Mouse (Mus musculus): ENCODE measurements around the gene Tspyl2. TPM values are rescaled to one million over a fixed set of nuclear protein-coding genes. Genes with fewer than 3 reads are reported as not detected.
"Not testable (repeated sequence)": the region's sequence is repeated elsewhere in the genome, so short reads cannot be mapped to it uniquely, and the experiment has no call there.

Tspyl2 gene
- total RNA-seq (2021) (10 to 100 TPM; 42.2 to 46.3 TPM), polyA plus RNA-seq (2012; rRNA removed) (37.7 and 41.5 TPM in 2 replicates)
- long read RNA-seq, transcript Tspyl2-201 (7 exons, 2,696 nt) = major isoform, 15 of 28 reads
- long read RNA-seq, partial matches to known transcripts = 3 of 28 reads
- long read RNA-seq, other reads (novel, unspliced or antisense) = 9 of 28 reads

DNA sequence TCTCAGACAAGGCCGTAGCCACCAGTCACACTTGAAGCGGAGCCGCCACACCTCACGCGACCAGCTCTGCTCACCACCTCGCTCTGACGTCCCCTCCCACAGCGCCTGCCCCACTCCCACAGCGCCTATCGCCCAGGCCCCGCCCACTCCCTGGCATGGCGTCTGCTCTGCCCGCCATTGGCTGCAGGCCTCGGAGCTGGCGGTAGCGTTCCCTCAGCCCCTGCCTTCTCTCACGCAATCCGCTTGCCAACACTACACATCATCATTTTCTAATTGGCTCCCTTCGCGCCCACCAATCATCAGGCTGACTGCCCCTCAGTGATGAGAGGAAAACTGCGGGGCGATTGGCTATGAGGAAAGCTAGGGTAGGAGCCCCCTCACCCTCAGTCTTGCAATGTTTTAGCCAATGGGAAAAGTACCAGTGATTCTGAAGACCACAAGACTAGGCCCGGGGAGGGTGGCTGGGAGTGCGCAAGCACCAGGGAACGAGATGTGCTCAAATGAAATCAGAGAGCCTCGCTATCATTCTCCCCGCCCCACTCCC is at the start of gene Tspyl2:
TSS of gene Tspyl2 (minus strand) at position 68 of the 544 bp plus-strand sequence.
- DNase-seq = peak; percentile 96

DNA sequence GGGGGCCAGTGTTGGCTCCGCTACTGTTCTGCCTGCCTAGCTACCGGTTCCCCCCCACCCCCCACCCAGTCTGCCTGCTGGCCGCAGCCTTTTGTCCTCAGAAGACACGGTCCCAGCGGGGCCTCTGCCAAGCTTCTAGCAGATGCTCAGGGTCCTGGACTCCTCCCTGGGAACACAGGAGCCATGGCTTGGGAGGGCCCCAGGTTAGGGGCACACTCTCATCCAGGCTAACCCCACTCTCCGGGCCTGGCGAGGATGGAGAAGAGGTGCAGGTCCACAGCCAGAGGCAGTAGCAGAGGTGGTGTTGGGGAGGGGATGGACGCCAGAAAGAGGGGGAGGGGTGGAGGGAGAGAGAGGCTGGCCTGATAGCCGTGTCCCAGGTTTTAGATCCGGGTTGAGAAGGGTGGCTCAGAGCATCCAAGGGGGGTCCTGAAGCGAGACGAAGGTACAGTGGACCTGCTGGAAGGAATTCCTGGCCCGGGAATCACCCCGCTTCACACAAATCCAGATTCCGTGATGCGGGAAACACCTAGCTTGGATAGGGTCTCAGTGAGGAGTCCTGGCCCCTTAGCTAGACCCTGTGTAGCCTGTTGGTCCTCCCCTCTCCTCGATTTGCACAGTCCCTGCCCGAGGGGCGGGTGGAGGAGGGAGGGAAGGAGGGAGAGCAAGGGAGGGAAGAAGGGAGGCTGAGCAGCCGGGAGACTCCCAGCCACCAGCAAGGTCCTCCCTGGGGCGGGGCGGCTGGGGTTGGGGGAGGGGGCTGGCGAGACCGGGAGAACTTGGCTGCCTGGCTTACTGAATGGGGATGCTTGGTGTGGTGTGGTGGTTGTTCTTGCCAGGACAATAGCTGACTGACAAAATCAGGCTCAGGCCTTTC is 26.4 kb upstream of the Tspyl2 start, which contains the start of gene Gpr173:
TSS of gene Gpr173 (minus strand) at position 308 of the 877 bp plus-strand sequence.
- peak; percentile 39 for DNase-seq

DNA sequence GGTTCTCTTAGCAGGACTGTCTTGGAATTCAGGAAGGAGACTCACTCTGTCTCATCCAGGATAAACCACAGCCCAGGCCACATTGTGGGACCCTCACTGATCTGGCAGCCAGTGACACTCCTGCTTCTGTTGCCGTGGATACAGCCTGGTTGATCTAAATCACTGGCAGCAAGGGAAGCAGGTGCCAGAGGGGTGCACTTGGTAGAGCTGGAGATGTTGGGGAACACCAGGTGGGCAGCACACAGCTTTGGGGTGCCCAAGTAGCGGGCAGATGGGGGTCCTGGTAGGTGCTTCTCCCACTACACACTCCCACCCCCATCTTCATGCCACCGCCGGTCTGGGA is 25.8 kb upstream of the Tspyl2 start:
- DNase-seq = no peak

DNA sequence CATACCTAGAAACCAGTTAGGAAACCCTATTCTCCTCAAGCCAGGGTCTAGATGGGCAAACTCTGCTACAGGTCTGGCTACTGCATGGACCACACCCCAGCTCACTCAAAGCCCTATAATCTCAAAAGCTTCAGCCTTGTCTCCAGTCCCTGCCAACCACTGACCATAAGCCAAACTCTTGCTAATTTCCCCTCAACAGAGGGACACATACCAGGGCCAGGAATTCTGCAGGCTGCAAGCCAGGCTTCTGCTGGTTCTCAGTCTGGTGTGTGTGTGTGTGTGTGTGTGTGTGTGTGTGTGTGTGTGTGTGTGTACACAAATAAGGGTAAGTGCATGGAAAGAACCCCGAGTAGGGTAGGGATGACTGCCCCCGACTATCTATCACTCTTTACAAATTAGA is 24.2 kb upstream of the Tspyl2 start:
- DNase-seq = no peak

DNA sequence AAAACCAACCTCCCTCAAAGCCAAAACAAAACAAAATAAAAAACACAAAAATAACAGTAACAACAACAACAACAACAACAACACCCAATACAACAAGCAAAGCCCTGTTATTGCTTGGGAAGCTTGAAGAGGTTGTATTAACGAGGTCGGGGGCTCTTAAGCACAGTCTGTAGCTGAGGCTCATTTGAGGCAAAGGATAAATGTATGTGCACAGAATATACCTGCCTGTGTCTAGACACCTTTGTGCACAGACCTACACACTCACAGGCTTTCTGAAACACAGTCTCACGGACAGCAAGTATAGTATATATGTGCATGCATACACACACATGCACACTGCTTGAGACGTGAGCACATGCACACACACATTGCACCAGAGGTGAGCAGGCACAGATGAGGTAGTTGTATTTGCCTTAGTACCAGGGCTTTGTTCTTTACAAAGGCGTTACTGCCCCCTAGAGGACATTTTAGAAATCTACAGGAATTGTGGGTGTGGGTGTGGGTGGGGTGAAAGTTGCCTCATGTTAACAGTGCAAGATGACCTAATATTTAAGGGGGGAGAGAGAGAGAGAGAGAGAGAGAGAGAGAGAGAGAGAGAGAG is 10.4 kb upstream of the Tspyl2 start:
- DNase-seq = peak; percentile 39

DNA sequence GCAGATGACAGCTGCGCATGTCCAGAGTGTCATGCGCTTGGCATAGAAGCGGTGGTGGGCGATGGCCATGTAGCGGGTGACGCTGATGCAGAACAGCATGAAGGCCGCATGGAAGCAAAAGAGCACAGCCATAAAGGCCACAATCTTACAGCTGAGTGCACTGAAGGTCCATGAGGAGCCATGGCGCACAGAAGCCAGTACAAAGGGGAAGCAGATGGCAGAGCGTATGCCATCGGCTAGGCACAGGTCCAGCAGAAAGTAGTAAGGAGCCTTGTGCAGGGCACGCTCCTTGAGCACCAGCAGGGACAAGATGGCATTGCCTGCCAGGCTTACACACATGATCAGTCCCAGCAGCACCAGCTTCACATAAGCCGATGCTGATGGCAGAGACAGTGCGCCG is 4.8 kb upstream of the Tspyl2 start:
- no peak for DNase-seq

DNA sequence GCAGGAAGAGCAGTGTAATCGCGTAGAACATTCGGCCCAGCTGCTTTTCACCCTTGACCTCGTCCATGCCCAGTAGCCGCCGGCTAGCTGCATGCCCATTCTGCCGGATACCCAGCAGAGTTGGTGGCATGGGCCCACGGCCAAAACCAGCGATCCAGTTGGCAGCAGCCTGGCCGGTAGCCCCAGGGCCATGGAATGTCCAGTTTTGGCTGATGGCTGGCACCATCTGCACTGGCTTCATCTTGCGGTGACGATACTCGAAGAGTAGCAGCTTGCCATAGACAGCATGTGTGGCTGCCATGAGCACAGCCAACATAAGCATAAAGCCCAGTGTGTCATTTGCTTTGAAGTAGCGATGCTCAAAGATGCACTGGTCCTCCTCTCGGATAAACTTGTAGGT is 4.4 kb upstream of the Tspyl2 start:
- no peak for DNase-seq

DNA sequence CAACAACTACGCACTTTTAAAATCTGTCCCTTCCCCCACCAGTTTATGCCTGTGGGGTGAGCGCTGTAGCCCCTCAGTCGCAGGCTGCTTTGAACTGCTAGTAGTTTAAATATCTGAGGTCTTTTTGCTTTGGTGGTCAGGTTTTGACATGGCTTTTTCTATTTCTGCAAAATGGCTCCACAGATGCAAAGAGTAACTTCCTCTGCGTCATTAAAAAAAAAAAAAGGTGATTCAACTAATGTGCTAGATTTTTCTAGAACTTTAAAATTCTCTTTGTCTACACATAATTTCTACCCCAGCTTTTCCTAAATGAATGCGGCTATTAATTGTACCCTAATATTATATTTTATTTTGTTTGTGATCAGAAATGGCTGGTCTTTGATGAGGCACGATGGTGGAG is 678 bp upstream of the Tspyl2 start:
- no peak for DNase-seq

DNA sequence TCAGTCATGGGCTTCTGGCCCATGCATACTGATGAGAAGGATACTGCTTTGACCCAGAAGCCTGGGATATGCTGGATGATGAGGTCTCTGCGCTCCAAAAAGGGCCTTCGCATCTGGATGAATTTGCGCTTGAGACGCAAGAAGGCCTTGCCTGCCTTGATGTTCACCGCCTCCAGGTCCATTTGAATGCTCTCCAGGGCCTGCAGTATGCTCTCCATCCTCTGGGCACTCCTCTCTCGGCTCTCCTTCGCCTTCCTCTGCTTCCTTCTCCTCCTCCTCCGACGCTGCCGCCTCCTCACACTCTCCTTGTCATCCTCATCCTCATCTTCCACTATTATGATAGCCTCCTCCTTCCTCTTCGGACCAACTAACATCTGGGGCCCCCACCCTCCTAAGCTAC is 729 bp downstream of the Tspyl2 start:
- peak; percentile 21 for DNase-seq

DNA sequence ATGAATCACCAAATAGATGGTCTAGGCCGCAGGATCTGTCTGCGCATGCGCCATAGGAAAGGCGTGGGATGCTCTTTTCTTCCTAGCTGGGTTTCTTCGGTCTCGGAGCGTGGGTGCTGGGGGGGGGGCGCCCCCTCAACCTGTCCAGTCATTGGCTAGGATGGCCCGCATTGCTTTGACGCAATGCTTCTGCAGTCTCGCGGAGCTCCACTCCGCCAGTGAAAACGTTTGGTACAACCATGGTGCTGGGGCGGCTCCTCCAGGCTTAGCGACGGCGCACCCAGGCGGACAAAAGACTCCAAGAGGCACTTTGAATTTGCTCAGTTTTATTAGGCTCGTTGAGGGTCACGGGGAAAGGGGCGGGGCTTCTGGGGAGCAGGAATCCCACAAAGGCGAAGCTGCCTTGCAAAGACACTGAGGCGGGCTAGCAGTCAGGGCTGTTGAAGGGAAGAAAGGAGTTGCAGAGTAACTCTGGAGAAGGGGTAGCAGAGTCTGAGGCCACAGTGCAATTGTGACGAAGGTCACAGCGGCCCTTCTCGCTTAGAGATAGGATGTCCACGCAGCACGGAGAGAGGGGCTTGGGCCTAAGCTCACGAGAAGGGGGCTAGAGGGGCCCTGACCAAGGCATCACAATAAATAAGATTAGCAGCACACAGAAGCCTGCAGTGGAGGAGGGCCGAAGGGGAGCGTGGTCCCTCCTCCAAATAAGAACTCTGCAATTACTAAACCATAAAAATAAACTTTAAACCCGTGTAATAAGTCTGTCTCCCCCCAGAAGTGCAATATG is 5.5 kb downstream of the Tspyl2 start:
- DNase-seq = peak; percentile 92

DNA sequence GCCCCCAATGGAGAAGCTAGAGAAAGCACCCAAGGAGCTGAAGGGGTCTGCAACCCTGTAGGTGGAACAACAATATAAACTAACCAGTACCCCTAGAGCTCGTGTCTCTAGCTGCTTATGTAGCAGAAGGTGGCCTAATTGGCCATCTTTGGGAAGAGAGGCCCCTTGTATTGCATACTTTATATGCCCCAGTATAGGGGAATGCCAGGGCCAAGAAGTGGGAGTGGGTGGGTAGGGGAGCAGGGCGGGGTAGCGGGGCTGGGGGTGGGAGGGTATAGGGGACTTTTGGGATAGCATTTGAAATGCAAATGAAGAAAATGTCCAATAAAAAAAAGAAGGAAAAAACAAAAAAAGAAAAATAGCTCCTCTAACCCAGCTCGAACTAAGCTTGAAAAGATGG is 6.1 kb downstream of the Tspyl2 start:
- not testable (repeated sequence) for DNase-seq

DNA sequence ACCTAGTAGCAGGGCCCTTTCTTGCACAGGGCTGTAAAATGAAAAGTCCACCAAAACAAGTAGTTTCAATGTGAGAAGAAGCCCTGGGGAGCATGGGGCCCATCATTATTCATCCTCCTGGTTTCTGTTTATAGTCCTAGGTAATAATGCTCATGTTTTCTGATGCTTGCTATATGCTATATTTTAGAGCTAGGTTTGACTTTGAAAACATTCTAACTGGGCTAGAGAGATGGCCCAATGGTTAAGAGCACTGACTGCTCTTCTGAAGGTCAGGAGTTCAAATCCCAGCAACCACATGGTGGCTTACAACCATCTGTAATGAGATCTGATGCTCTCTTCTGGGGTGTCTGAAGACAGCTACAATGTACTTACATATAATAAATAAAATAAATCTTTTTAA is 12.8 kb downstream of the Tspyl2 start:
- DNase-seq = not testable (repeated sequence)

DNA sequence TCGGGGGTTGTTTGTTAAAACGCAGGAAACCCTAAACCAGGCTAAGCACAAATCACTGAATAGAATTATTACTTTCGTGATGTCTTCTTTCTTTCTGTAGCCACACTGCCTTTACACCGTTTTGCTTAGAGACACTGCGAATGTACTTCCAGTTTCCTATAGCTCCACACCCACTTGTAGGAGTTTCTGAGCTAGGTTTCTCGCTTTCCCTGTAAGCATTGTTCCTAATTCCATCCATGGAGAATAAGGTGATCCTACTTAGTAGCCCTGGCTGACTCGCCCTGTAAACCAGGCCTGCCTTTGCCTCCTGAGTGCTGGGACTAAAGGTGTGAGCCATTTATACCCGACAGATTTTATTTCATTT is 14.6 kb downstream of the Tspyl2 start:
- DNase-seq = no peak

DNA sequence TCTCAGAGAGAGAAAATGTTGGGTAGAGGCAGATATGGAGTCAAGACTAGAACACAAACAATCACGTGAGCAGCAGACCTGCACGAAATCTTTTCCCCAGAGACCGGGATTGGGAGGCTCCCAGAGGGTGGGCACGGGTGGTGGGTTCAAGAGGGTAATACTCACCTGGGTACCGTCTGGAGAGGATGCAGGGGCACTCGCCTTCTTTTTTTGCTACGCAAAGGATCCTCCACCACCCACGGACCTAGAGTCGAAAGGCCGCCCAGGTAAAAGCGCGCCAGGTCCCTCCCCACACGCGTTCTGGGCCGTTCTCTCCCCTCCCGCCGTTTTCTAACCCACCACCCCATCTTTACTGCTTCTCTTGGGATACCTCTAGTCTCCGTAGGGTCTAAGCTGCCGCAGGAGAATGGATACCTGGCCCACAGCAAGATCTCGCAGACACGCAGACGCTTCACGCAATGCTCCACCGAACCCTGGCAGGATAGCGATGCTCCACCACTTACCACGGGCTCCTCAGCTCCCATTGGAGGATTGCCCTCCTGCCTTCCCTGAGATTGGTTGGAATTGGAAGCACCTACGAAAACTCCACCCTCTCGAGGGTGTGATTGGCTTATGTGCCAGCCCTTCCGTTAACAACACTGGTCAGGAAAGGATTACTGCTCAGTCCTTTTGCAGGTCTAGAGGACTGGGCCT is 15.1 kb downstream of the Tspyl2 start, which contains the start of gene Kantr:
TSS of gene Kantr (minus strand) at position 500 of the 693 bp plus-strand sequence.
- peak; percentile 88 for DNase-seq

DNA sequence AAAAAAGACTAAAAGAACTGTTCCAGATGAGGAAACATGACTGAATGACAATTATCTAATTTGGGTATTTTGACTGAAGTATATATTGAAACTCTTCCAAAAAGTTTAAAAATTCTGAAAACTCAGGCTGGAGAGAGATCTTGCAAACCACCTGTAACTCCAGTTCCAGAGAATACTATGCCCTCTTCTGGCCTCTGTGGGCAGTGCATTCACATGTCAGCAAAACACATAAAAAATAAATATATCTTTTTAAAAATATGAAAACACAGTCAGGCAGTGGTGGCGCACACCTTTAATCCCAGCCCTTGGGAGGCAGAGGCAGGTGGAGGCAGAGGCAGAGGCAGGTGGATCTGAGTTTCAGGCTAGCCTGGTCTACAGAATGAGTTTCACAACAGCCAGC is 18.6 kb downstream of the Tspyl2 start:
- no peak for DNase-seq

DNA sequence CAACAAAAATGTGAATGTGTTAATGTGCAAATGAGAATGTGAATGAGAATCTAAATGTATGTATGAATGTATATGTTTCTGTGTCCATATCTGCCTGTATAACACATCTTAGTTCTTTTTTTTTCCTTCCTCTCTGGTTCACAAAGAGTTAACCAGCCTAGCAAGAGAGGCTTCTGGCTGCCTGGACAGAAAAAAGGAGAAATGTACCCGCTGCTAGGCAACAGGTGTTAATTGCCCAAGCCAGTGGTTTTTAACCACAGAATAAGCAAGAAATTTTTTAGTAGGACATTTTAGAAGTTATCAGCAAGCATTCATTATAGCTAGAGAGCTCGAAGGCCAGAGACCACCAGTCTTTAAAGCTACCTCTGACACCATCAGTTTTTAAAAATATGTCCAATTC is 19.4 kb downstream of the Tspyl2 start:
- DNase-seq = no peak

DNA sequence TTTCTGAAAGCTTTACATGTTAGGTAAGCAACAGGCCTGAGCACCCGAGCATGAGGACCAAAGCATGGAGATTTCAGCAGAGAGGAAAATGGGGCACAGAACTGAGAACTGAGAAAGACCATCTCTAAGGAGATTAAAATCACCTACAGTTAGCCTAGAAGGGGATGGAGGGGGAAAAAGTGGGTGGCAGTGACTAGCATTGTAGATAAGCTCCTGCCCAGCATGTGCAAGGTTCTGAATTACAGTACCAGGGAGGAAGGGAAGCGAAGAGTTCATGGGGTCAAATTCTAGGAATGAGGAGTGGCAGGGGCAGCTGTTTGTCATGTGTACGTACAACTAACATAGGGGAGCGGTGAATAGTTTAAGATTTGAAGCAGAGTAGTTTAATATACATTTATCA is 21.7 kb downstream of the Tspyl2 start:
- DNase-seq = no peak

DNA sequence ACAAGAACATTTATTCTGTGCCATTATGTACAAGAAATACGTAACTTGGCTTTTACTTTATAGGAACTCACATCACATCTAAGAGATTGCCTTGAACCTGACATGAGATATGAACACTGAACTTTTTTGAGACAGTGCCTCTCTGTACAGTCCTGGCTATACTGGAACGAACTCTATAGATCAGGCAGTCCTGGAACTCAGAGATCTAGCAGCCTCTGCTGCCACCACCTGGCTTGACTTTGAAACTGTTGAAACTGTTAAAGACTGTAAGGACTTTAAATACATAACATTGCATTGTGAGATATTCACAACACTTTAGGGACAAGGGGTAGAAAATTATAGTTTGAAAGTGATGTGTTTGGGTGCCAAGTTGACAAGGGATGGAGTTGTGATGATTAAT is 34.3 kb downstream of the Tspyl2 start:
- peak; percentile 52 for DNase-seq

DNA sequence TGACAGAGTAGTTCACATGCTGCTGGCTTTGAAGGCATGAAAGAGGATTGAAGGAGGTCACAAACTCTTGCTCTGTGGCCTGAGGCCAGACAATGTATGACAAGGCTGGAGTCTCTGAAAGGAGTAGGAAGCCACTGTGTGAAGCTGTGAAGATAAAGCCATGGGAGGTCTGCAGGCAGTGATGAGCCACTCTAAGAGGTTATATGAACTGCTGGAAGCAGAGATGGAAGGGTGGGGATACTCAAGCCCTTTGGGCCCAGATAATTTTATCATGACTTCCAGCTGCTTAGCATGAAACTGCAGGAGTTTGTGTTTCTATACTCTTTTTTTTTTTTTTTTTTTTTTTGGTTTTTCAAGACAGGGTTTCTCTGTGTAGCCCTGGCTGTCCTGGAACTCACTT is 34.9 kb downstream of the Tspyl2 start:
- DNase-seq = no peak

DNA sequence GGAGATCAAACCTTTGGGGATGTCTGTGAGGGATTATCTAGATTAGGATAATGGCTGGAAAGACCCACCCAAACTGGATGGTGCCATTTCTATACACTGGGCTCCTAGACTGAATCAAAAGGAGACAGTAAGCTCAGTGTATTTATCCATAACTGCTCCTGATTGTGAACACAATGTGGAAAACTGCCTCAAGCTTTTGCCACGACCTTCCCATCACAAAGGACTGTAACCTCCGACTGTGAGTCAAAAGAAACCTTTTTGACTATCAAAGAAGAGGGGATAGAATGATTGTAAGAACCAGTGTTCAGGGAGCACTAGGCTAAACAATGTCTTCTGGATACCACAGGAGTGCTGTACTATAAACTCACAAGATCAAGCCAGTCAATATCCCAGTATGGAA is 36.0 kb downstream of the Tspyl2 start:
- DNase-seq = no peak

DNA sequence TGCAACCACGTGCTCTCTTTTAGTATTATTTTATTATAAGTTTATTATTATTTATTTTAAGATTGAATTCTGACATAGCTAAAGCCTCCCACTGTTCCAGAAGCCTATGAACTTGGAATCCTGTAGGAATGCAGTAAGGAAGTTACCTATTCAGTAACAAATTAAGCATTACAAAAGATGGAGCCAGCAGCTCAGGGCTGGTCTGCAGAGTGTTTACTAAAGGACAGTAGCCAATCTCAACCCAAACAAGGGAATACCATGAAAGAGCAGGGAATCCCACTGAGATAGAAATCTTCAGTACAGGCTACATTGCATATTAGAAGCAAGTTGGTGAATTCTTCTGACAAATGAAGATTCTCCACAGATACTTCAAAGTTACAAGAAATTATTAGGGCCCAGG is 55.2 kb downstream of the Tspyl2 start:
- DNase-seq = not testable (repeated sequence)
